Mouse (Mus musculus) cortical plate, adult 2 months (tissue): ENCODE data around the gene Adprm. TPM values are rescaled to one million over a fixed set of nuclear protein-coding genes. Genes with fewer than 3 reads are reported as not detected.
"Not testable (repeated sequence)": the region's sequence is repeated elsewhere in the genome, so short reads cannot be mapped to it uniquely, and the experiment has no call there.

Experiments used
- H3K27ac ChIP-seq: fragments of 200-500 bp; 2 replicates; pipeline ENCODE4 v1.5.1; 2012; ENCODE audit warnings: low read length, control low read depth, inconsistent platforms; ENCODE audit not compliant: insufficient read depth
- H3K4me1 ChIP-seq: fragments of 200-500 bp; 2 replicates; pipeline ENCODE4 v1.6.1; 2011; ENCODE audit warnings: low read length; ENCODE audit not compliant: control insufficient read depth, insufficient read depth
- H3K4me3 ChIP-seq: fragments of 200-500 bp; 2 replicates; pipeline ENCODE4 v1.5.1; 2011; ENCODE audit warnings: mild to moderate bottlenecking, low read length, control low read depth; ENCODE audit not compliant: insufficient read depth
- CTCF ChIP-seq: fragments of 200-500 bp; IDR thresholded peaks from 2 replicates; pipeline ENCODE4 v1.5.1; 2011; ENCODE audit warnings: mild to moderate bottlenecking, control low read depth, low read length; ENCODE audit not compliant: insufficient read depth; ENCODE audit errors: extremely low read depth
- POLR2A ChIP-seq: fragments of 200-500 bp; IDR thresholded peaks from 2 replicates; pipeline ENCODE4 v1.6.1; 2011; ENCODE audit warnings: mild to moderate bottlenecking, low read length, control low read depth; ENCODE audit not compliant: insufficient read depth; ENCODE audit errors: extremely low read depth
- polyA plus RNA-seq: library from polyadenylated mRNA; depleted of rRNA; stranded (reverse); fragments of >200 nt; gene quantifications from 2 replicates; pipeline ENCODE4 v1.2.3, GENCODE M21; 2012

The Adprm gene
- polyA plus RNA-seq, 1 experiment = 24.0 TPM

- H3K4me3 ChIP-seq = no peak overlapping the region
- H3K4me1 ChIP-seq = no peaks in the 10 kb centered on the region
- TF ChIP-seq CTCF (no peak), POLR2A (no peak)
- no peak overlapping the region for H3K27ac ChIP-seq
Measured at GRCm38 (mm10) chr11:67034775-67035485, 17.5 kb downstream of the Adprm start.

GRCm38 (mm10) chr11:67031603-67031915, 20.8 kb downstream of the Adprm start:
- Histone ChIP-seq H3K4me3 (no peak overlapping the region), H3K4me1 (no peaks in the 10 kb centered on the region), H3K27ac (no peak overlapping the region)
- TF ChIP-seq POLR2A = no peak
- no peak for TF ChIP-seq CTCF

- Histone ChIP-seq H3K4me1 (no peaks in the 10 kb centered on the region), H3K27ac (no peak overlapping the region), H3K4me3 (no peak overlapping the region)
- no peak for TF ChIP-seq POLR2A
Measured at GRCm38 (mm10) chr11:67030904-67031602, 21.3 kb downstream of the Adprm start.

- Histone ChIP-seq H3K4me3 (peak within 1 kb of the TSS; percentile 29), H3K4me1 (no peaks in the 10 kb centered on the region), H3K27ac (no peak within 1 kb of the TSS)
- TF ChIP-seq CTCF (peak; percentile 82), POLR2A (no peak)
Measured at GRCm38 (mm10) chr11:67024867-67025477, 27.4 kb downstream of the Adprm start, which contains the start of gene Tmem220. Gene Tmem220 (plus strand): TSS chr11:67025154.

- Histone ChIP-seq H3K27ac (no peak overlapping the region), H3K4me1 (no peaks in the 10 kb centered on the region), H3K4me3 (no peak overlapping the region)
- TF ChIP-seq CTCF = no peak
- no peak for TF ChIP-seq POLR2A
Measured at GRCm38 (mm10) chr11:67023802-67024340, 28.5 kb downstream of the Adprm start.

GRCm38 (mm10) chr11:67023191-67023590, 29.2 kb downstream of the Adprm start:
- H3K4me3 ChIP-seq, H3K27ac ChIP-seq: not testable (repeated sequence)

GRCm38 (mm10) chr11:67022354-67023115, 29.9 kb downstream of the Adprm start:
- H3K27ac ChIP-seq = no peak overlapping the region
- H3K4me1 ChIP-seq = no peaks in the 10 kb centered on the region
- TF ChIP-seq POLR2A = no peak
- no peak for TF ChIP-seq CTCF
- H3K4me3 ChIP-seq = no peak overlapping the region

More at GRCm38 (mm10) chr11:67023191-67023590, 29.2 kb downstream of the Adprm start:
- not testable (repeated sequence) for H3K4me1 ChIP-seq

GRCm38 (mm10) chr11:67020948-67021347, 31.4 kb downstream of the Adprm start:
- TF ChIP-seq CTCF (peak; percentile 69), POLR2A (no peak)
- Histone ChIP-seq H3K4me3 (no peak overlapping the region), H3K27ac (no peak overlapping the region), H3K4me1 (no peaks in the 10 kb centered on the region)

- H3K4me1 ChIP-seq = no peaks in the 10 kb centered on the region
- TF ChIP-seq CTCF (no peak), POLR2A (no peak)
- no peak overlapping the region for H3K4me3 ChIP-seq
- H3K27ac ChIP-seq = no peak overlapping the region
Measured at GRCm38 (mm10) chr11:67019711-67020475, 32.5 kb downstream of the Adprm start.
